Mouse (Mus musculus): ENCODE data around the gene 1110008P14Rik. TPM values are rescaled to one million over a fixed set of nuclear protein-coding genes. Genes with fewer than 3 reads are reported as not detected.
A peak's percentile ranks its signal among the peaks of the same experiment; 100 is the strongest.

The 1110008P14Rik gene
- polyA plus RNA-seq, 1 experiment = 153 TPM

DNA sequence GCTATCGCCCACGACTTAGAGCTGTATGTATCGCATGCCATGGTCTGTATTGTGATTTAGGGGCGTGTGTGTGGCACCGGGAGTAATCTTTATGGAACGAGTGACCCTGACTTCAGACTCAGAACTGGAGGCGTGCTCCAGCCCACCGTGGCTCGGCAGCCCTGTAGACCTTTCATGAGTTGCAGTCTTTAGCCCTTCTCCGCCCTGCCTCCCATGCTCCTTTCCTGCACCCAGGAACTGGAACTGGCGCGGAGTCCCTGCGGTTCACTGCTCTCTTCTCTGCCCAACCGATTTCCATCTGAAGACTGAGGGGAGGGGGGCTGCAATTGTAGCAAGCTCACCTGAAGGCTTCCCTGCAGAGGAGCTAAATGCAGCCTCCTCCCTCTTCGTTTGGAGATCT lies 15.0 kb upstream of the 1110008P14Rik start:
- TF ChIP-seq TCF12 (IDR thresholded peaks at IDR 0.05; ENCODE audit: insufficient read depth, poor library complexity, severe bottlenecking) = no peak
- no peak for TF ChIP-seq TCF3 (IDR thresholded peaks at IDR 0.05; ENCODE audit: insufficient read length, low read depth)
- TF ChIP-seq MYOD1 (IDR thresholded peaks at IDR 0.05; ENCODE audit: control insufficient read depth in 1 of 3, insufficient read length in 2 of 3, low read depth in 2 of 3) = no peak
- TF ChIP-seq CEBPB (IDR thresholded peaks at IDR 0.05; ENCODE audit: insufficient read depth, poor library complexity, severe bottlenecking) = no peak
- no peak for TF ChIP-seq POLR2AphosphoS2 (IDR thresholded peaks at IDR 0.05; ENCODE audit: insufficient read length, low read depth)
- no peak for TF ChIP-seq USF1 (IDR thresholded peaks at IDR 0.05; ENCODE audit: low read depth)
- no peak for TF ChIP-seq MAX (IDR thresholded peaks at IDR 0.05; ENCODE audit: low read depth)
- TF ChIP-seq E2F4 (IDR thresholded peaks at IDR 0.05; ENCODE audit: insufficient read depth) = no peak
- TF ChIP-seq SRF (IDR thresholded peaks at IDR 0.05; ENCODE audit: control insufficient read depth, insufficient read length, low read depth) = no peak
- no peak for TF ChIP-seq REST (IDR thresholded peaks at IDR 0.05; ENCODE audit: insufficient read depth, insufficient read length)
- Histone ChIP-seq H3K4me3 (peak overlapping the region; percentile 83), H3K4me2 (ENCODE audit: low read depth) (peak overlapping the region; percentile 99), H3K27me3 (ENCODE audit: control insufficient read depth, insufficient read depth, insufficient read length) (no peaks in the 10 kb centered on the region), H3K36me3 (ENCODE audit: control insufficient read depth, insufficient read depth) (no peaks in the 10 kb centered on the region), H3ac (ENCODE audit: control insufficient read depth, insufficient read length) (peak overlapping the region; percentile 59), H3K79me2 (ENCODE audit: control insufficient read depth, insufficient read depth) (peaks cover 23% of the 10 kb centered on the region)

DNA sequence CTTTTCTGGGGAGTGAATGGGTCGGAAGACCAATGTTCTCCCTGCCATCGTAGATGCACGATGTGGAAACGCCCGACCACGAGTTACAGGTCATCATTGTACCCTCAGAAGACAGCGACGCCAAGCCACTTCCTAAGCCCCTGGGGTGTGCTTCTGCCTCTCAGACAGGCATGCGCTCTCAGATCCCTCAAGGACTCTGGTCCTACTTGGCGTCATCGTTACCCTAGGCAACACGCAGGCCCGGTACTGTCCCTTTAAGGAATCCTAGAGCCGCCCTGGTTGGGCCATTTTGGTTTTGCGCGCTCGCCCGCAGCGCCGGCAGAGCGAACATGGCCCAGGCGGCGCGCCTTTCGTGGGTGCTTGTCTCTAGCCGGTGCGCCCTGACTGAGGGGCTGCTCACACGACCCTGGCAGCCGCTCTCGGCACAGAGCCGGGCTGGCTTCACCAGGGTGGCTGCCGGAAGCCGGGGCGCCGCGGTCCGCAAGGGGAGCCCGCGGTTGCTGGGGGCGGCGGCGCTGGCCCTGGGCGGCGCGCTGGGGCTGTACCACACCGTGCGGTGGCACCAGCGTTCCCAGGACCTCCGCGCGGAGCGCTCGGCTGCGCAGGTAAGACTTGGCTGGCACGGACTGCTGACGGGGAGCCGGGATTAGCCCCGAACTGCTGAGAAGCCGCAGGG lies 14.3 kb upstream of the 1110008P14Rik start:
- Histone ChIP-seq H3K27me3 (ENCODE audit: control insufficient read depth, insufficient read depth, insufficient read length) (no peaks in the 10 kb centered on the region), H3K4me3 (peak overlapping the region; percentile 83), H3K36me3 (ENCODE audit: control insufficient read depth, insufficient read depth) (no peaks in the 10 kb centered on the region), H3ac (ENCODE audit: control insufficient read depth, insufficient read length) (peak overlapping the region; percentile 59), H3K4me2 (ENCODE audit: low read depth) (peak overlapping the region; percentile 99), H3K79me2 (ENCODE audit: control insufficient read depth, insufficient read depth) (peaks cover 23% of the 10 kb centered on the region)
- TF ChIP-seq POLR2AphosphoS2 (IDR thresholded peaks at IDR 0.05; ENCODE audit: insufficient read length, low read depth) (peak; percentile 63), POLR2A (IDR thresholded peaks at IDR 0.05; ENCODE audit: insufficient read length, low read depth) (peak; percentile 81), CEBPB (IDR thresholded peaks at IDR 0.05; ENCODE audit: insufficient read depth, poor library complexity, severe bottlenecking) (no peak), E2F4 (IDR thresholded peaks at IDR 0.05; ENCODE audit: insufficient read depth) (peak; percentile 38), MAX (IDR thresholded peaks at IDR 0.05; ENCODE audit: low read depth) (no peak), MYOG (IDR thresholded peaks at IDR 0.05; ENCODE audit: control insufficient read depth in 1 of 3, insufficient read depth in 1 of 3, insufficient read length in 2 of 3, low read depth in 2 of 3) (peak in 1 of 3 experiments; percentile 30)

DNA sequence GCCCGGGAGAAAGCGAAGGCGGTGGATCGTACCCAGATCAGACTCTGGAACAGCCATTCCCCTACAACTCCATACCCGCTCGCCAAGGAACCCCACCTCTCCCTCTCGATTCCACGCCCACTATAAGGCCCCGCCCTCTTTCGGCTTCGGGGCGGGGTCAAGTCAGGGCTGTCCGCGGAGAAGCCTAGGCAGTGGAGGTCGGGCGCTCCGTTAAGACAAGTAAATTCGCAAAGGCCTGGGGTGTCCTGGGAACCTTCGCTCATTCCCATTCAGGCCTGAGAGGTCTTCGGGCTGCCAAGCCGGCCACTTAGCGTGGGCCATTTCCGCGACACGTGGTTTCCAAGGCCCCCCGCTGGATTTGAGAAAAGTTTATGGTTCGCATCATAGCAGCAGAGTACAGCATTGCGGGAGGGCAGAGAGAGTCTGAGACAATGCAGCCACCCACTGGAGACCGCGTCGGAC lies 13.8 kb upstream of the 1110008P14Rik start, which contains the start of gene Ptges2:
Ptges2 (plus strand) TSS at position 413 of the 462 bp plus-strand sequence.
- H3K4me2 ChIP-seq (ENCODE audit: low read depth) = peak within 1 kb of the TSS; percentile 99
- peak; percentile 98 for TF ChIP-seq USF1 (IDR thresholded peaks at IDR 0.05; ENCODE audit: low read depth)
- peak; percentile 89 for TF ChIP-seq MAX (IDR thresholded peaks at IDR 0.05; ENCODE audit: low read depth)
- TF ChIP-seq CEBPB (IDR thresholded peaks at IDR 0.05; ENCODE audit: insufficient read depth, poor library complexity, severe bottlenecking) = no peak
- TF ChIP-seq MYOG (IDR thresholded peaks at IDR 0.05; ENCODE audit: control insufficient read depth in 1 of 3, insufficient read depth in 1 of 3, insufficient read length in 2 of 3, low read depth in 2 of 3) = no peak
- peak; percentile 53 for TF ChIP-seq POLR2AphosphoS2 (IDR thresholded peaks at IDR 0.05; ENCODE audit: insufficient read length, low read depth)
- peak; percentile 53 for TF ChIP-seq POLR2A (IDR thresholded peaks at IDR 0.05; ENCODE audit: insufficient read length, low read depth)
- TF ChIP-seq TCF12 (IDR thresholded peaks at IDR 0.05; ENCODE audit: insufficient read depth, poor library complexity, severe bottlenecking) = no peak

DNA sequence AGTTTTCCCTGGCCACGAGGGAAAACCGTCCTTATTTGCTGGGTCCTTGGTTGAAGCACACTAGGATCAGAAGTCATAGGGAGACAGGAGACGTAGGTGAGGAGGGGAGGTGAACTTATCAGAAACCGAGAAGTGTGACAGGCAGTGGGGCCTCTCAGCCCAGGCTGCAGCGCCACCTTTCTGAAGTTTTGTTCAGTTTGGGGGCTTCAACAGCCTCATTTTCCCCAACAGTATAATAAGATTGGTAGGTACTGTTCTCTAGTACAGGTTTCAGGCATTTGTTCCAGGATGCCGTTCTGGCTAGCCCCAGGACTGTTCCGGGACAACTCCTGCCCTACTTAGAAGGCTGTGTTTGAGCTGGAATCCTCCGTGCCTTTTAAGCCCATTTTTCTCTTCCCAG lies 13.2 kb upstream of the 1110008P14Rik start:
- Histone ChIP-seq H3K27me3 (ENCODE audit: control insufficient read depth, insufficient read depth, insufficient read length) (no peaks in the 10 kb centered on the region), H3ac (ENCODE audit: control insufficient read depth, insufficient read length) (peak overlapping the region; percentile 59), H3K36me3 (ENCODE audit: control insufficient read depth, insufficient read depth) (no peaks in the 10 kb centered on the region), H3K4me3 (peak overlapping the region; percentile 83), H3K4me2 (ENCODE audit: low read depth) (peak overlapping the region; percentile 91), H3K79me2 (ENCODE audit: control insufficient read depth, insufficient read depth) (peaks cover 23% of the 10 kb centered on the region)
- no peak for TF ChIP-seq POLR2AphosphoS2 (IDR thresholded peaks at IDR 0.05; ENCODE audit: insufficient read length, low read depth)
- no peak for TF ChIP-seq SRF (IDR thresholded peaks at IDR 0.05; ENCODE audit: control insufficient read depth, insufficient read length, low read depth)
- TF ChIP-seq TCF3 (IDR thresholded peaks at IDR 0.05; ENCODE audit: insufficient read length, low read depth) = no peak
- TF ChIP-seq TCF12 (IDR thresholded peaks at IDR 0.05; ENCODE audit: insufficient read depth, poor library complexity, severe bottlenecking) = no peak
- no peak for TF ChIP-seq MYOD1 (IDR thresholded peaks at IDR 0.05; ENCODE audit: control insufficient read depth in 1 of 3, insufficient read length in 2 of 3, low read depth in 2 of 3)
- TF ChIP-seq USF1 (IDR thresholded peaks at IDR 0.05; ENCODE audit: low read depth) = no peak
- TF ChIP-seq E2F4 (IDR thresholded peaks at IDR 0.05; ENCODE audit: insufficient read depth) = no peak
- TF ChIP-seq CEBPB (IDR thresholded peaks at IDR 0.05; ENCODE audit: insufficient read depth, poor library complexity, severe bottlenecking) = no peak
- no peak for TF ChIP-seq MAX (IDR thresholded peaks at IDR 0.05; ENCODE audit: low read depth)
- TF ChIP-seq REST (IDR thresholded peaks at IDR 0.05; ENCODE audit: insufficient read depth, insufficient read length) = no peak
- TF ChIP-seq MYOG (IDR thresholded peaks at IDR 0.05; ENCODE audit: control insufficient read depth in 1 of 3, insufficient read depth in 1 of 3, insufficient read length in 2 of 3, low read depth in 2 of 3) = no peak
- no peak for TF ChIP-seq POLR2A (IDR thresholded peaks at IDR 0.05; ENCODE audit: insufficient read length, low read depth)

More for the DNA sequence above, 13.8 kb upstream of the 1110008P14Rik start, which contains the start of gene Ptges2:
- Histone ChIP-seq H3ac (ENCODE audit: control insufficient read depth, insufficient read length) (peak within 1 kb of the TSS; percentile 59), H3K4me3 (peak within 1 kb of the TSS; percentile 83), H3K27me3 (ENCODE audit: control insufficient read depth, insufficient read depth, insufficient read length) (no peaks in the 10 kb centered on the region), H3K36me3 (ENCODE audit: control insufficient read depth, insufficient read depth) (no peaks in the 10 kb centered on the region), H3K79me2 (ENCODE audit: control insufficient read depth, insufficient read depth) (peaks cover 23% of the 10 kb centered on the region)

Data from myocyte (in vitro differentiated cells).